Mouse (Mus musculus) kidney, postnatal 4 days (tissue): ENCODE measurements around the gene Wdr17.
"Not testable (repeated sequence)": the region's sequence is repeated elsewhere in the genome, so short reads cannot be mapped to it uniquely, and the experiment has no call there.

Source experiments
- DNase-seq, 2 experiments: peaks; one replicate each; pipeline ENCODE4 v3.0.0; 2021; ENCODE audit warnings: mixed read lengths in 2 of 2

Wdr17 gene

GRCm38 (mm10) chr8:54791858-54792698 lies 94.9 kb downstream of the Wdr17 start:
- DNase-seq: no peak

- DNase-seq: peak; percentile 83 to 89
Measured at GRCm38 (mm10) chr8:54780134-54780942, 106.6 kb downstream of the Wdr17 start.

DNA sequence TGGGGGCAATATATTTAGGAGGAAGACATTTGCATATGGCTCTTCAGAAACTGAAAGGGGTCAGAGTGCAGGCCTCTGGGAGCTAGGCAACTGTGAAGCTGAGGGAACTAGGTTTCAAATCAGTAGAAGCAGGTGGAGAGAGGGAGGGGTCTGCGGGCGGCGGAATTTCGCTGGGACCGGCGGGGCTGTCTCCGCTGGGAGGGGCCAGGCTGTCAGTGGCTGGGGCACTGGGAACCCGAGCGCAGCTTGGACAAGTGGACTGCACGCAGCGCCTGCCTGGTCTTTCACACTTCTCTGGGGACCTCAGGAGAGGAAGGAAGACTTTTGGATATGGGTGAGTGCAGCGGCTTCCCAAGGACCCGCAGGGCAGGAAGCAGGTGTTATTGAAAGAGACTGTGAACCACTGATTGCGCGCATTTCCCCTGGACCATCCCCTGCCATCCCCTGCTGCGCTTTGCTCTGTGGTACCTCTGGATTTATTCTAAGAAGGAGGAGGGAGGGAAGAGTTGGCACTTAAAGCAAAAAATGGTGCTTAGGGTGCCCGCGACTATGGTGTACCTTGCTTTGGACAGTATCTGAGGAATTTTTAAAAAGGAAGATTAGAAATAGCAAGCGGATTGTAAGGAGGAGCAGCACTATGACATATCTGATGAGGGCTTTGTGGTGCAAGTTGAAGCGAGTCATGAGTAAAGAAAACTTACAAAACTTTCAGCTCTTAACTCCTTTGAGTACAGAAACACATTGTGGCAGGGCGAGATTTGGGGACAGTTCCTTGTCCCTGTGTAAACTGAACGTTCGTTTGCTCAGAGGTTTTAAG lies 107.5 kb downstream of the Wdr17 start:
- peak; percentile 65 to 74 for DNase-seq

DNA sequence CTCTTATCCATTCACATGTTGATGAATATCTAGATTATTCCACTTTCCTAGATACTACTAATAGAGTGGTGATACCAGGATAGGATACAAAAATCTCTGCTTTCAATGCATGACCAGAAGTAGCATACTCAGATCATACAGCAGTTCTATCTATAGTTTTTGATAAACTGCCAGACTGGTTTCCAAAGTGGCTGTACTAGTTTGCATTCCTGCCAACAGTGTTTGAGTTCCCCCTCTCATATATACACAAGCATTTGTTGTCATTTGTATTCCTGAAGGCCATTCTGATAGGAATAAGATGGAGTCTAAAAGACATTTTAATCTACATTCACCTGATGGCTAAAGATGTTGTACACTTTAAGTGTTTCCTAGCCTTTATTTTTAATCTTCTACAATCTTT lies 110.0 kb downstream of the Wdr17 start:
- DNase-seq: no peak

DNA sequence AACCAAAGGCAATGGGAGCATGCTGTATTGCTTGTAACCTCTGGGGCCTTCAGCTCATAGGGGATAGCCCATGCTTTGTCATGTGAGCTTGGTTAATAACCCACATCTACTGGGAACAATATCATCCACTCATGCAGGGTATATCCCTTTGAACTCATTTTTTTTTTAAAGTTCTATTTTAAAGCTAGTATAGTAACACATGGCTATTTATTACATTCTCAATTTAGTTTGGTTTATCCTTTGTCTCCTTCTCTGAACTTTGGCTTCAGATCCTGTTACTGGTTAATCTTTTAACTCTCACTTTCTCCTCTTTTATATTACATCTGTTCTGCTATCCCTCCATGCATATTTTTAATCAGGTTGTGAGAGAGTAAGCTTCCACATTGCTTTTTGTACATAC lies 110.7 kb downstream of the Wdr17 start:
- no peak for DNase-seq

- no peak for DNase-seq
Measured at GRCm38 (mm10) chr8:54757646-54758045, 129.3 kb downstream of the Wdr17 start.

- DNase-seq: no peak
Measured at GRCm38 (mm10) chr8:54736660-54737312, 150.2 kb downstream of the Wdr17 start.

GRCm38 (mm10) chr8:54724668-54725035 lies 162.3 kb downstream of the Wdr17 start:
- no peak for DNase-seq

DNA sequence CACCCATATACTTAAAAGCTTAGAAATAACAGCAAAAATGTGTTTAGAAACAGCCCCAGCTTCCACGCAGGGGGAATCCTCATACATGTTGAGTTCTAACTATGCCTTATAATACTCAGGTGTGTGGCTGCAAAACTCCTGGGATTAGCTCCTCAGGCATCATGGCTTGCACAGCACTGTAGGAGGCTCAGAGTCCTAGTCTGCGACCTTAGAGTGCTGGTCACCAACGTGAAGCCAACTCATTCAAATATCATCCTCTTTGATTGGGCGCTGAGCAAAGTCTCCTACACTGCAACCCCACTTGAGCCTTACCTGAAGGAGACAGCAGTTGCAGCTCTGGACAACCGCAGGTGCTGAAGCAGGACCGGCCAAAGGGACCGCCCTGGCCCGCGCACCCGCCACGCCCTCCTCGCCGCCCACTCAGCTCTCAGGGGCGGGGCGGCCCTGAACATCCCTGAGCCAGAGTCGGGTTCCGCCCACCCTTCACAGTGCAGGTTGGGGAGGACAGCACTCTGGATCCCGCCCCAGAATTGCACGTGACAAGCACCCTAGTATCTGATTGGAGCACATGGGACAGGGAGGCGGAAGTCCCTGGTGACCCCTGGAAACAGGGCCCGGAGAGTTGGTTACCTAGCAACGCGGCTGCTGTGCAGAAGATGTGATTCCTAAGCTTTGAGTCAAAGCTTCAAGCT lies 162.9 kb downstream of the Wdr17 start:
- peak; percentile 87 to 92 for DNase-seq

GRCm38 (mm10) chr8:54718515-54718914 lies 168.5 kb downstream of the Wdr17 start:
- DNase-seq: no peak

- no peak for DNase-seq
Measured at GRCm38 (mm10) chr8:54705743-54706142, 181.2 kb downstream of the Wdr17 start.

DNA sequence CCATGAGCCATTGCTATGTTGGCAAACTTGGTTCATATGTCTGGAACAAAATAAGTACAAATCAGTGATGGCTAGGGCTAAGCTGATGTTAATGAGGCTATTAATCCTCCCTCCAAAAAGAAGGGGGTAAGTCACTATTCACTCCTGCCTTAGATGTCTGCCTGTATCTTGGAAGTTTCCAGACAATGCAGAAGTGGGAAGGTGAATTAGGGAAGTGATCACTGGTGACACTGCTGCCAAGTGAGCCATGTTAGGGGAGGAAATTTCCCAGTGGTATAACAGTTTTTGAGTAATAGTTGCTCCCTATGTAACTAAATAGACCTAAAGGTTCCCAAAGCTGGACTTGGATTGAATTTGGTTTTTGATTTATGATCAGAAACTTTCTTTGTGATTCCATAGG lies 215.2 kb downstream of the Wdr17 start:
- DNase-seq: no peak

DNA sequence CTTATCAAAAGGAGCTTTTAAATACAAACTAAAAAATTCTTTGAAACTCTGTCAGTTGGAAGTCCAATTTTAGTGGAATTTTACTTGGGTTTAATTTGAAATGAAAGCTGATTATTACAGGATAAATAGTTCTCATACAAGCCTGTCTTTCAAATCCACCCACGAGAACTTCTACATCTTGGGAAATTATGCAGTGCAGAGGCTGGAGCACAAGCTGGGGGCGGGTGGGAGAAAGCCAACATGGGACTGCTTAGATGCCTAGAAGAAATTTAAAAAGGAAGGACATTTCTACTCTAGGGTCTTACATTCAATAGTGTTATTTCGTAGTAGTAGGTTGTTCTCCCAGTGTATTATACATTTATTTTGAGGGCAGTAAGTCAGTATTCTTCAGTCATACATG lies 219.2 kb downstream of the Wdr17 start:
- no peak for DNase-seq

- DNase-seq: peak; percentile 42 to 45
Measured at GRCm38 (mm10) chr8:54660675-54661074, 226.3 kb downstream of the Wdr17 start.

DNA sequence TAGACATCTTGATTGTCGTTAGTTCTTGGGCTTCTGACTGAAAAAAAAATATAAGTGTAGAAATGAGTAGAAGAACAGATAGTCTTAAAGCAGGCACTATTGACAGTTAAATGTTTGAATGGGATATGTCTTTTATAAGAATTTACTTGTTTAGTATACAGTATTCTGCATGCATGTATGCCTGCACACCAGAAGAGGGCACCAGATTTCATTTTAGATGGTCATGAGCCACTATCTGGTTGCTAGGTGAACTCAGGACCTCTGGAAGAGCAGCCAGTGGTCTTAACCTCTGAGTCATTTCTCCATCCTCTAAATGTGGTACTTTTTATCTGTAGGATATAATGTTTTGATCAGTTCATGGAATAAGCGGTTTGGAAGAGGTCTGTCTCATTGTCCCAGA lies 227.3 kb downstream of the Wdr17 start:
- DNase-seq: no peak

DNA sequence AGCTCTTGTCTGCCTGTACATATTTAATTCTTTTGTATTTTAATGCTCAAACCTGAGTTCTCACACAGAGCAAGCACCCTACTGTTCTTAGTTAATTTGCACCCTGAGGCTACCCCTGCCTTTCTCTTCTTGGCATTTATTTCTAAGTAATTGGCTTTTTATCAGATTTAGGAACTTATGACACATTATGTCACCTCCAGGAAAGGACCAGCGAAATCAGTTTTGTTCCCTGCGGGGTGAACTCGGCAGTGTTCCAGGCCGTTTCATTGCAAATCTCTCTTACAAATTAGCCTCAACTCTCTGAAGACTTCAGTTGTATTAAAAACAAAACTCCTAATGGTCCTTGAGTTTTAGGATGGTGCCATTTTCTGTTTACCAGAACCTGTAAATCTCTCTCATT lies 248.3 kb downstream of the Wdr17 start:
- DNase-seq: no peak

GRCm38 (mm10) chr8:54616710-54617109 lies 270.3 kb downstream of the Wdr17 start:
- DNase-seq: not testable (repeated sequence)

GRCm38 (mm10) chr8:54610238-54610637 lies 276.7 kb downstream of the Wdr17 start:
- DNase-seq: peak in 1 of 2 experiments; percentile 2

DNA sequence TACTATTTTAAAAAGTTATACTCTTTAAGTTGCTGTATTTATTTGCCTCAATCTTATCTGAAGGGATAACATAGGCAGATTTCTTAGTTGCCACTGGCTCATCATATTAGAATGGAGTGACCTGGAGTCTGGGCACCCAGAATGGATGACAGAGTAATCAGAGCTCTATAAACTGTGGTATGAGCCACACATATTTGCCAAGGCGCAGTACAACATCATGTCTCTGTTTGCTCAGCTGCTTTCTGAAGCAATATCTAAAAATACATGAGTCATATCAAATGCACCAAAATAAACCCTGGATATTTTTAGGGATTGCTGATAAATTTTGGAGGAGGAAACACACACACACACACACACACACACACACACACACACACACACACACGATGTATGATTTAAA lies 277.6 kb downstream of the Wdr17 start:
- no peak for DNase-seq

DNA sequence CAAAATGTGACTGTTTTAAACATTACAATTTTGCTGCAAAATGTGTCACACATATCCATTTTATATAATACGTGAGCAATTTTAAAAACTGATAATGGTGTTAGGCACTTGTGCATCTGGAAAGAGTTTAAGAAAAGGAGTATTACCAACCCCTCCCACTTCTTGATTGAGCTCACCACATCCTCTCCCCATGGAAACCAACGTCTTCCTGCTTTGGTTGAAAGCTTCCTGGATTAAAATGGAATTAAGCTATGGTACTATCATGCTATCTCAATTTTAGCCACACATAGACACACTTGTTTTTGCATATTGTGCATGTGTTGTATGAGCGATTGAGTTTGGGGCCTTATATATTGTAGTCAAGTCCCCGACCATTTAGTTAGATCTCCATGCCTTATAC lies 283.5 kb downstream of the Wdr17 start:
- no peak for DNase-seq

DNA sequence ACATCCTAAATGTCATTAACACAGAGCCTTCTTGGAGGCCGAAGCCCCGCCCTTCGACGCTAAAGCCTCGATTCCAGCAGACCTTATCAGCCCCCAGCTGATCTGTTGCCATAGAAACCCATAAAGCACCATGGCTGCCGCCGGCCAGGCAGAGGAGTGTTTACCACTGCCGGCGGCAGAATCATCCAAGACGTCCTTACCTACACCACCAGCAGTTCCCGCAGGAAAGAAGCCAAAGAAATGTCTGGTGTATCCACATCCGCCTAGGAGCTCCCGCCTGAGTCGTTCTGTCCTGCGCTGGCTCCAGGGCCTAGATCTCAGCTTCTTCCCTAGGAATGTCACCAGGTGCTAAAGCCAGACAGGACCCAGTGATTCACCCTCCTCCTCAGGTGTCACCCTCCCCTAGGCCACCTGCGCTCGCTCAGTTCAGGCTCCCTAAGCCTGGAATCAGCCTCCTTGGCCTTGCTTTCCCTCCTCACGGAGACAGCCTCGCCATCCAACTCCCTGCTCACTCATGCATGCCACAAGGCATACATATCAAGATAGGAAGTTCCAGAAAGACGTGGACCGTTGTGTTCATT lies 286.2 kb downstream of the Wdr17 start, which contains the start of gene Spata4:
Gene Spata4 (plus strand): TSS at position 111 of the 581 bp plus-strand sequence.
- peak; percentile 35 to 43 for DNase-seq
